Mouse (Mus musculus): ENCODE data around the gene Dnah17. TPM values are rescaled to one million over a fixed set of nuclear protein-coding genes. Genes with fewer than 3 reads are reported as not detected.

Gene Dnah17
- polyA plus RNA-seq, 1 experiment from 2014 or later, result 0.40 TPM

GRCm38 (mm10) chr11:118068812-118069332 is 61.6 kb downstream of the Dnah17 start:
- WGBS (ENCODE audit: insufficient replicate concordance), result 62% methylated on average over 16 of the region's 16 CpGs
- H3K9me3 ChIP-seq (replicated peaks; ENCODE audit: control insufficient read depth, low read length), result no peaks in the 10 kb centered on the region
- ATAC-seq (ENCODE audit: low read depth), result no peak
- H3K4me2 ChIP-seq (ENCODE audit: low read depth, low read length), result no peak overlapping the region
- H3K27ac ChIP-seq (ENCODE audit: low read length), result no peak overlapping the region
- H3K9ac ChIP-seq (ENCODE audit: low read depth, low read length), result no peak overlapping the region
- H3K4me1 ChIP-seq (ENCODE audit: control insufficient read depth, low read depth, low read length), result no peaks in the 10 kb centered on the region
- H3K4me3 ChIP-seq (ENCODE audit: low read depth, low read length), result no peak overlapping the region
- H3K27me3 ChIP-seq (ENCODE audit: control insufficient read depth, insufficient read depth, low read depth, low read length), result no peaks in the 10 kb centered on the region
- H3K36me3 ChIP-seq (ENCODE audit: control insufficient read depth, insufficient read depth), result no peaks in the 10 kb centered on the region

GRCm38 (mm10) chr11:118067588-118067987 is 62.8 kb downstream of the Dnah17 start:
- Histone ChIP-seq H3K4me1 (ENCODE audit: control insufficient read depth, low read depth, low read length) (no peaks in the 10 kb centered on the region), H3K4me3 (ENCODE audit: low read depth, low read length) (no peak overlapping the region), H3K9me3 (replicated peaks; ENCODE audit: control insufficient read depth, low read length) (no peaks in the 10 kb centered on the region), H3K27me3 (ENCODE audit: control insufficient read depth, insufficient read depth, low read depth, low read length) (no peaks in the 10 kb centered on the region), H3K9ac (ENCODE audit: low read depth, low read length) (no peak overlapping the region), H3K4me2 (ENCODE audit: low read depth, low read length) (no peak overlapping the region), H3K27ac (ENCODE audit: low read length) (no peak overlapping the region), H3K36me3 (ENCODE audit: control insufficient read depth, insufficient read depth) (no peaks in the 10 kb centered on the region)
- no peak for ATAC-seq (ENCODE audit: low read depth)
- WGBS (ENCODE audit: insufficient replicate concordance), result 66% methylated on average over 8 of the region's 8 CpGs

- Histone ChIP-seq H3K27ac (ENCODE audit: low read length) (no peak overlapping the region), H3K9me3 (replicated peaks; ENCODE audit: control insufficient read depth, low read length) (no peaks in the 10 kb centered on the region), H3K4me3 (ENCODE audit: low read depth, low read length) (no peak overlapping the region), H3K4me2 (ENCODE audit: low read depth, low read length) (no peak overlapping the region), H3K36me3 (ENCODE audit: control insufficient read depth, insufficient read depth) (no peaks in the 10 kb centered on the region), H3K9ac (ENCODE audit: low read depth, low read length) (no peak overlapping the region), H3K27me3 (ENCODE audit: control insufficient read depth, insufficient read depth, low read depth, low read length) (no peaks in the 10 kb centered on the region), H3K4me1 (ENCODE audit: control insufficient read depth, low read depth, low read length) (no peaks in the 10 kb centered on the region)
- no peak for ATAC-seq (ENCODE audit: low read depth)
- 65% methylated on average over 14 of the region's 14 CpGs for WGBS (ENCODE audit: insufficient replicate concordance)
Observed at GRCm38 (mm10) chr11:118060038-118060437, 70.4 kb downstream of the Dnah17 start.

- Histone ChIP-seq H3K9ac (ENCODE audit: low read depth, low read length) (no peak overlapping the region), H3K9me3 (replicated peaks; ENCODE audit: control insufficient read depth, low read length) (no peaks in the 10 kb centered on the region), H3K4me3 (ENCODE audit: low read depth, low read length) (no peak overlapping the region), H3K27me3 (ENCODE audit: control insufficient read depth, insufficient read depth, low read depth, low read length) (no peaks in the 10 kb centered on the region), H3K36me3 (ENCODE audit: control insufficient read depth, insufficient read depth) (no peaks in the 10 kb centered on the region), H3K4me1 (ENCODE audit: control insufficient read depth, low read depth, low read length) (no peaks in the 10 kb centered on the region), H3K4me2 (ENCODE audit: low read depth, low read length) (no peak overlapping the region), H3K27ac (ENCODE audit: low read length) (no peak overlapping the region)
- no peak for ATAC-seq (ENCODE audit: low read depth)
- 56% methylated on average over 10 of the region's 10 CpGs for WGBS (ENCODE audit: insufficient replicate concordance)
Observed at GRCm38 (mm10) chr11:118058872-118059271, 71.6 kb downstream of the Dnah17 start.

GRCm38 (mm10) chr11:118058367-118058766 is 72.1 kb downstream of the Dnah17 start:
- Histone ChIP-seq H3K27me3 (ENCODE audit: control insufficient read depth, insufficient read depth, low read depth, low read length) (no peaks in the 10 kb centered on the region), H3K9me3 (replicated peaks; ENCODE audit: control insufficient read depth, low read length) (no peaks in the 10 kb centered on the region), H3K4me1 (ENCODE audit: control insufficient read depth, low read depth, low read length) (no peaks in the 10 kb centered on the region), H3K27ac (ENCODE audit: low read length) (no peak overlapping the region), H3K9ac (ENCODE audit: low read depth, low read length) (no peak overlapping the region), H3K36me3 (ENCODE audit: control insufficient read depth, insufficient read depth) (no peaks in the 10 kb centered on the region), H3K4me2 (ENCODE audit: low read depth, low read length) (no peak overlapping the region), H3K4me3 (ENCODE audit: low read depth, low read length) (no peak overlapping the region)
- 59% methylated on average over 12 of the region's 12 CpGs for WGBS (ENCODE audit: insufficient replicate concordance)
- no peak for ATAC-seq (ENCODE audit: low read depth)

- Histone ChIP-seq H3K27ac (ENCODE audit: low read length) (no peak overlapping the region), H3K27me3 (ENCODE audit: control insufficient read depth, insufficient read depth, low read depth, low read length) (no peaks in the 10 kb centered on the region), H3K36me3 (ENCODE audit: control insufficient read depth, insufficient read depth) (no peaks in the 10 kb centered on the region), H3K9me3 (replicated peaks; ENCODE audit: control insufficient read depth, low read length) (no peaks in the 10 kb centered on the region), H3K4me3 (ENCODE audit: low read depth, low read length) (no peak overlapping the region), H3K4me1 (ENCODE audit: control insufficient read depth, low read depth, low read length) (no peaks in the 10 kb centered on the region), H3K9ac (ENCODE audit: low read depth, low read length) (no peak overlapping the region), H3K4me2 (ENCODE audit: low read depth, low read length) (no peak overlapping the region)
- WGBS (ENCODE audit: insufficient replicate concordance), result 72% methylated on average over 16 of the region's 16 CpGs
- ATAC-seq (ENCODE audit: low read depth), result 0 out of 2 replicates have a peak, but pooled peaks have one; percentile 19
Observed at GRCm38 (mm10) chr11:118050174-118050573, 80.3 kb downstream of the Dnah17 start.

- Histone ChIP-seq H3K4me2 (ENCODE audit: low read depth, low read length) (no peak overlapping the region), H3K9me3 (replicated peaks; ENCODE audit: control insufficient read depth, low read length) (no peaks in the 10 kb centered on the region), H3K36me3 (ENCODE audit: control insufficient read depth, insufficient read depth) (no peaks in the 10 kb centered on the region), H3K4me3 (ENCODE audit: low read depth, low read length) (no peak overlapping the region), H3K27me3 (ENCODE audit: control insufficient read depth, insufficient read depth, low read depth, low read length) (no peaks in the 10 kb centered on the region), H3K9ac (ENCODE audit: low read depth, low read length) (no peak overlapping the region), H3K4me1 (ENCODE audit: control insufficient read depth, low read depth, low read length) (no peaks in the 10 kb centered on the region), H3K27ac (ENCODE audit: low read length) (no peak overlapping the region)
- ATAC-seq (ENCODE audit: low read depth), result no peak
- 38% methylated on average over 8 of the region's 8 CpGs for WGBS (ENCODE audit: insufficient replicate concordance)
Observed at GRCm38 (mm10) chr11:118049641-118050040, 80.8 kb downstream of the Dnah17 start.

- Histone ChIP-seq H3K4me3 (ENCODE audit: low read depth, low read length) (no peak overlapping the region), H3K4me2 (ENCODE audit: low read depth, low read length) (no peak overlapping the region), H3K9ac (ENCODE audit: low read depth, low read length) (no peak overlapping the region), H3K27ac (ENCODE audit: low read length) (no peak overlapping the region), H3K36me3 (ENCODE audit: control insufficient read depth, insufficient read depth) (no peaks in the 10 kb centered on the region), H3K4me1 (ENCODE audit: control insufficient read depth, low read depth, low read length) (no peaks in the 10 kb centered on the region), H3K27me3 (ENCODE audit: control insufficient read depth, insufficient read depth, low read depth, low read length) (no peaks in the 10 kb centered on the region), H3K9me3 (replicated peaks; ENCODE audit: control insufficient read depth, low read length) (no peaks in the 10 kb centered on the region)
- 63% methylated on average over 14 of the region's 14 CpGs for WGBS (ENCODE audit: insufficient replicate concordance)
- no peak for ATAC-seq (ENCODE audit: low read depth)
Observed at GRCm38 (mm10) chr11:118043293-118043907, 87.0 kb downstream of the Dnah17 start.

GRCm38 (mm10) chr11:118042791-118043190 is 87.6 kb downstream of the Dnah17 start:
- H3K4me1 ChIP-seq (ENCODE audit: control insufficient read depth, low read depth, low read length), result no peaks in the 10 kb centered on the region
- no peak overlapping the region for H3K27ac ChIP-seq (ENCODE audit: low read length)
- H3K4me3 ChIP-seq (ENCODE audit: low read depth, low read length), result no peak overlapping the region
- no peaks in the 10 kb centered on the region for H3K9me3 ChIP-seq (replicated peaks; ENCODE audit: control insufficient read depth, low read length)
- 73% methylated on average over 9 of the region's 9 CpGs for WGBS (ENCODE audit: insufficient replicate concordance)
- no peak overlapping the region for H3K4me2 ChIP-seq (ENCODE audit: low read depth, low read length)
- ATAC-seq (ENCODE audit: low read depth), result no peak
- H3K27me3 ChIP-seq (ENCODE audit: control insufficient read depth, insufficient read depth, low read depth, low read length), result no peaks in the 10 kb centered on the region
- no peak overlapping the region for H3K9ac ChIP-seq (ENCODE audit: low read depth, low read length)
- no peaks in the 10 kb centered on the region for H3K36me3 ChIP-seq (ENCODE audit: control insufficient read depth, insufficient read depth)

Data from liver, embryonic 16.5 days (tissue).